Mouse (Mus musculus): ENCODE data around the gene Zbtb16.

DNA sequence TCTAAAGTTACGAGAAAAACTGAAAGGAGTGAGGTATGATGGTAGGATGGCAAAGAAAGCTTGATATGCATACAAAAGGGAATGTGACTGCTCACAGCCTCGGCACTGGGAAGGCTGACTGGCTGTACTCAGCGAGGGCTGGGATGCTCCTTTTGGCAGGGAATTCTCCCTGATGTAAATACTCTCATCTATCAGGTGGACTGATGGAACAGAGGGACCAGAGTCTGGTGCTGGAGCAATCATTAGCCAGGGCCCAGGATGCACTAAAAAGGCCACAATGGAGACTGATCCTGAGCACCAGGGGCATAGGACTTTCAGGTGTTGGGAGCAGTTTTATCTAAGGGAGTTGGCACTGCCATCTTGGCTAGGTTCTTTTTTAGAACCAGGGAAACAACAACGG is 110.1 kb downstream of the Zbtb16 start:
- TF ChIP-seq CTCF (IDR thresholded peaks at IDR 0.05; ENCODE audit: borderline replicate concordance, insufficient read depth, low read length): no peak
- TF ChIP-seq POLR2A (IDR thresholded peaks at IDR 0.05; ENCODE audit: low read depth, low read length): no peak
